Mouse (Mus musculus) midbrain, postnatal 0 days (tissue): ENCODE data around the gene Hebp1. TPM values are rescaled to one million over a fixed set of nuclear protein-coding genes. Genes with fewer than 3 reads are reported as not detected.

Source experiments
- ATAC-seq: fragments of 200-750 bp; cut with Nextera tagmentation; 2 replicates; pipeline ENCODE4 v1.8.0; 2017; ENCODE audit warnings: moderate number of reproducible peaks, mild to moderate bottlenecking, moderate TSS enrichment, moderate library complexity; ENCODE audit not compliant: low FRiP score
- DNase-seq: peaks from one replicate; pipeline ENCODE4 v3.0.0-alpha.2; 2015; ENCODE audit warnings: low spot score
- H3K27ac ChIP-seq: fragments of 300-500 bp; sonication (generic); 2 replicates; pipeline ENCODE4 v1.5.1; 2014; ENCODE audit warnings: low read depth, mild to moderate bottlenecking, low read length, mixed read lengths
- H3K27me3 ChIP-seq: fragments of 300-500 bp; sonication (generic); 2 replicates; pipeline ENCODE4 v1.6.1; 2014; ENCODE audit warnings: low read length, control low read depth, mixed read lengths; ENCODE audit not compliant: insufficient read depth
- H3K36me3 ChIP-seq: fragments of 300-500 bp; sonication (generic); 2 replicates; pipeline ENCODE4 v1.6.1; 2014; ENCODE audit warnings: low read length, control low read depth, mixed read lengths; ENCODE audit not compliant: insufficient read depth
- H3K4me1 ChIP-seq: fragments of 300-500 bp; sonication (generic); 2 replicates; pipeline ENCODE4 v1.6.1; 2014; ENCODE audit warnings: mild to moderate bottlenecking, control low read depth, antibody characterized with exemption, low read length, mixed read lengths; ENCODE audit not compliant: insufficient read depth
- H3K4me2 ChIP-seq: fragments of 300-500 bp; sonication (generic); 2 replicates; pipeline ENCODE4 v1.6.1; 2014; ENCODE audit warnings: low read depth, mild to moderate bottlenecking, low read length, mixed read lengths; ENCODE audit not compliant: poor library complexity, severe bottlenecking
- H3K4me3 ChIP-seq: fragments of 300-500 bp; sonication (generic); 2 replicates; pipeline ENCODE4 v1.5.1; 2014; ENCODE audit warnings: low read depth, mild to moderate bottlenecking, low read length, moderate library complexity
- H3K9ac ChIP-seq: fragments of 300-500 bp; sonication (generic); replicated peaks from 2 replicates; pipeline ENCODE4 v1.6.1; 2014; ENCODE audit warnings: mild to moderate bottlenecking, low read length, moderate library complexity, mixed read lengths; ENCODE audit not compliant: poor library complexity, severe bottlenecking
- H3K9me3 ChIP-seq: fragments of 300-500 bp; sonication (generic); 2 replicates; pipeline ENCODE4 v1.6.1; 2016; ENCODE audit warnings: low read length, control low read depth
- CTCF ChIP-seq: IDR thresholded peaks from 2 replicates; pipeline ENCODE4 v1.5.1; 2016; ENCODE audit warnings: antibody characterized with exemption, mild to moderate bottlenecking
- WGBS: fragments of 180-500 bp; shearing (Covaris S2); extraction: QIAGEN DNeasy Blood & Tissue Kit; methylation state at CpG from one replicate; pipeline ENCODE4 v1.1.7; 2014; 5-methylcytosine and 5-hydroxymethylcytosine counted together
- polyA plus RNA-seq: library from polyadenylated mRNA; unstranded; fragments of >200 nt; fragmentation: Nextera tagmentation; extraction: Ambion mirVana; gene quantifications from 2 replicates; pipeline ENCODE4 v1.2.1, GENCODE M21; 2015
- total RNA-seq: library from RNA; depleted of rRNA; stranded (reverse); fragments of >200 nt; gene quantifications from 2 replicates; pipeline ENCODE4 v1.2.3, GENCODE M21; 2014

Hebp1 gene
- total and polyA plus RNA-seq, 2 experiments from 2014 or later: 8.7 to 8.9 TPM

DNA sequence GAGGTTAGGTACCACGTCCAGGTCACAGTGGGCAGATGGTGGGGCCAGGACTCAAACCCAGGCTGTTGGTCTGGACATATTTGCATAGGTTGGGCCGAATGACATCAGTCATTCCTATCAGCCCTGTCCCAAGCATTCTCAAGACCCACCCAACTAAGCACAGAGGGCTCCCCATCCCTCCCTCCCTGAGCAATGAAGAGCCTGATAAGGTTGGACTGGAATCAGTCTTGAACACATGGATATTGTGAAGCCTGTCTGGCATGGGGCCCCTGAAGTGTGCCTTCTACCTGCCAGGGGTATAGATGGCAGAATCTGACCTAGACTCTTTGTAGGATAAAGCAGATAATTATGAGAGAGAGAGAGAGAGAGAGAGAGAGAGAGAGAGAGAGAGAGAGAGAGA is 32.1 kb downstream of the Hebp1 start:
- 77% methylated on average over 2 of the region's 2 CpGs for WGBS
- no peak for TF ChIP-seq CTCF
- Histone ChIP-seq H3K27ac (no peak overlapping the region), H3K4me1 (0 out of 2 replicates have a peak, but pooled peaks cover 3% of the 10 kb centered on the region), H3K4me2 (no peak overlapping the region), H3K4me3 (no peak overlapping the region), H3K36me3 (no peaks in the 10 kb centered on the region), H3K27me3 (no peaks in the 10 kb centered on the region), H3K9ac (no peak overlapping the region), H3K9me3 (no peaks in the 10 kb centered on the region)
- no peak for DNase-seq
- ATAC-seq: no peak

- H3K27me3 ChIP-seq: no peaks in the 10 kb centered on the region
Measured at GRCm38 (mm10) chr6:135165191-135165590, 32.6 kb downstream of the Hebp1 start.

GRCm38 (mm10) chr6:135162861-135163260 is 35.0 kb downstream of the Hebp1 start:
- Histone ChIP-seq H3K4me3 (no peak overlapping the region), H3K9me3 (no peaks in the 10 kb centered on the region), H3K9ac (no peak overlapping the region), H3K36me3 (no peaks in the 10 kb centered on the region), H3K27me3 (no peaks in the 10 kb centered on the region), H3K27ac (no peak overlapping the region), H3K4me1 (no peaks in the 10 kb centered on the region), H3K4me2 (no peak overlapping the region)
- TF ChIP-seq CTCF: no peak
- ATAC-seq (no peak), DNase-seq (no peak)
- 85% methylated on average over 4 of the region's 4 CpGs for WGBS

More at GRCm38 (mm10) chr6:135165191-135165590, 32.6 kb downstream of the Hebp1 start:
- 0 out of 2 replicates have a peak, but pooled peaks cover 3% of the 10 kb centered on the region for H3K4me1 ChIP-seq
- no peak overlapping the region for H3K4me2 ChIP-seq
- no peak overlapping the region for H3K4me3 ChIP-seq
- H3K27ac ChIP-seq: no peak overlapping the region
- WGBS: 90% methylated on average over 3 of the region's 3 CpGs
- ATAC-seq (no peak), DNase-seq (no peak)
- TF ChIP-seq CTCF: no peak
- no peaks in the 10 kb centered on the region for H3K36me3 ChIP-seq
- no peaks in the 10 kb centered on the region for H3K9me3 ChIP-seq
- no peak overlapping the region for H3K9ac ChIP-seq

- Histone ChIP-seq H3K27ac (no peak overlapping the region), H3K9me3 (no peaks in the 10 kb centered on the region), H3K4me1 (no peaks in the 10 kb centered on the region), H3K36me3 (no peaks in the 10 kb centered on the region), H3K4me2 (no peak overlapping the region), H3K27me3 (no peaks in the 10 kb centered on the region), H3K9ac (no peak overlapping the region), H3K4me3 (no peak overlapping the region)
- ATAC-seq: no peak
- no peak for DNase-seq
- WGBS: 91% methylated on average over 3 of the region's 3 CpGs
- TF ChIP-seq CTCF: no peak
Measured at GRCm38 (mm10) chr6:135162311-135162710, 35.5 kb downstream of the Hebp1 start.

DNA sequence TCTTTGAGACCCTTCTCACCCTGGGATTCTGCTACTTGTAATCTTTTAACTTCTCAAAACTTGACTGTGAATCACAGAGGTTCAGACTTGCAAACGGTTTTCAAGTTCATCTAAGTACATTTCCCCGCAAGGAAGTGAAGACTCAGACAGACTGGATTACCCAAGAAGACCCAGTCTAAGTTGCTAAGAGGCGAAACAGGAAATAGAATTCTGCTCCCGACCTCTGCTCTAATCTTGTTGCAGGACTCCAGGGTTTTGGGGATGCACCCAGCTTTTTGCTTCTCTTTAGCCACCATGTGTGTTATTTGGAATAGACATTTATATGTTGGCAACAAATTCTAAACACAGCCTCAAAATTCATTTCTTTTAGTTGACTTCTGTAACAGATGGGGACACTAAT is 36.5 kb downstream of the Hebp1 start:
- 76% methylated on average over 4 of the region's 4 CpGs for WGBS
- H3K27ac ChIP-seq: no peak overlapping the region

GRCm38 (mm10) chr6:135158509-135158908 is 39.3 kb downstream of the Hebp1 start:
- Histone ChIP-seq H3K9me3 (no peaks in the 10 kb centered on the region), H3K27me3 (no peaks in the 10 kb centered on the region), H3K4me1 (no peaks in the 10 kb centered on the region), H3K27ac (no peak overlapping the region), H3K4me3 (no peak overlapping the region), H3K4me2 (no peak overlapping the region), H3K9ac (no peak overlapping the region), H3K36me3 (no peaks in the 10 kb centered on the region)
- DNase-seq (no peak), ATAC-seq (no peak)
- 35% methylated on average over 4 of the region's 4 CpGs for WGBS
- TF ChIP-seq CTCF: no peak

More for the DNA sequence above, 36.5 kb downstream of the Hebp1 start:
- H3K4me1 ChIP-seq: no peaks in the 10 kb centered on the region
- H3K9ac ChIP-seq: no peak overlapping the region
- no peak for TF ChIP-seq CTCF
- H3K4me2 ChIP-seq: no peak overlapping the region
- no peak for DNase-seq
- H3K9me3 ChIP-seq: no peaks in the 10 kb centered on the region
- ATAC-seq: no peak
- H3K36me3 ChIP-seq: no peaks in the 10 kb centered on the region
- no peaks in the 10 kb centered on the region for H3K27me3 ChIP-seq
- no peak overlapping the region for H3K4me3 ChIP-seq
